Mouse (Mus musculus): Measurements from ENCODE around the gene Myo6. TPM values are rescaled to one million over a fixed set of nuclear protein-coding genes. Genes with fewer than 3 reads are reported as not detected.

Gene Myo6
- polyA plus RNA-seq, 1 experiment, result 39.5 TPM

GRCm38 (mm10) chr9:80237184-80237799 is 72.5 kb downstream of the Myo6 start:
- DNase-seq (ENCODE audit: low read depth), result no peak

DNA sequence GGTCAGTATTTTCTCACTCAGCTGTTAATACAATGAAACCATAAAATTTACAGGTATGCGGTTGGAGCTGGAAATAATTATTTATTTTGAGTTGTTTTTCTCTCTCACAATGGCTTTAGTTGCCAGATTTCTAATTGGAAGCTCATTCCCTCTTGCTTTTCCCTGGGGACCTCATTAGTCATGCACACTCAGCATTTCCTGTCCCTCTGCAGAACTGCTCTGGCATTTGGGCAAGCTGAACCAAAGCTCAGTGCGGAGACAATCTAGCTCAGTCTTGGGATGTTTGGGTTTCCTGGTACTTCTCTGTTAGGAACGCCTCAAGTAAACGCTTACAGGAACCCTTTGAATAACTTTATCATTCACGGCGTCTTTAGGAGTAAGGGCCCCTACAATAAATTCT is 76.9 kb downstream of the Myo6 start:
- no peak for DNase-seq (ENCODE audit: low read depth)

- no peak for DNase-seq (ENCODE audit: low read depth)
These were observed 87.3 kb downstream of the Myo6 start for GRCm38 (mm10) chr9:80252146-80252545.

GRCm38 (mm10) chr9:80253241-80253640 is 88.4 kb downstream of the Myo6 start:
- DNase-seq (ENCODE audit: low read depth), result no peak

GRCm38 (mm10) chr9:80256561-80256960 is 91.7 kb downstream of the Myo6 start:
- no peak for DNase-seq (ENCODE audit: low read depth)

DNA sequence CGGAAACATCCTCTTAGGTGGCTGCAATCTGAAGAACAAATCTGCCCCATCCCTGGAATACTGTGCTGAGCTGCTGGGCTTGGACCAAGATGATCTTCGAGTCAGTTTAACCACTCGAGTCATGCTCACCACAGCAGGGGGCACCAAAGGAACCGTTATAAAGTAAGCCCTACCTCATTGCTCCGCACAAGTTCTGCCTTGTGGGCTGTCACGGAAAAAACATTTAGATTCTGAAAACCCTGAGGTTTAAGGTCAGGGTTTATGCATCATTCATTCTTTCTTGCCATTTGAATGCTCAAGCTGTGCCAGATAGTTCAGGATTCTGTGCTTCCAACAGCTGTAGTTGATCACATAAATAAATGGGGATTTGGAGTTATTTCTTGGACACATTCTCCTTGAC is 93.6 kb downstream of the Myo6 start:
- DNase-seq (ENCODE audit: low read depth), result no peak

DNA sequence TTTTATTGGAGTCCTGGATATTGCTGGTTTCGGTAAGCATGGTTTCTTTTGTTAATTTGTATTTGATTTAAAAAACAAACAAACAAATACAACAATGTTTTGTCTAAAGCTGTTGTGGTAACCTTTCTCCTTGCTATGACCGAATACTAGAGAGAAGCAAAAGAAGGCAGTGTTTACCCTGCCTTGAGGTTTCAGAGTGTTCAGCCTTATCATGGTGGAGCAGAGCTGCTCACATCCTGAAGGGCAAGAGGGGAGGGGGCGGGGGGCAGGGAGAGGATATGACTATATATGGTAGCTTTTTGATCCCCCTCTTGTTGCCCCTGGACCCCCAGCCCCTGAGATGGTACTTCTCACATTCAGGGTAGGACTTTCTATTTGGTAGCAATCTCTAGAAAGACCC is 96.1 kb downstream of the Myo6 start:
- no peak for DNase-seq (ENCODE audit: low read depth)

GRCm38 (mm10) chr9:80262367-80263026 is 97.7 kb downstream of the Myo6 start:
- no peak for DNase-seq (ENCODE audit: low read depth)

- no peak for DNase-seq (ENCODE audit: low read depth)
These were observed 101.3 kb downstream of the Myo6 start for GRCm38 (mm10) chr9:80266086-80266485.

GRCm38 (mm10) chr9:80266507-80266906 is 101.7 kb downstream of the Myo6 start:
- DNase-seq (ENCODE audit: low read depth), result no peak

DNA sequence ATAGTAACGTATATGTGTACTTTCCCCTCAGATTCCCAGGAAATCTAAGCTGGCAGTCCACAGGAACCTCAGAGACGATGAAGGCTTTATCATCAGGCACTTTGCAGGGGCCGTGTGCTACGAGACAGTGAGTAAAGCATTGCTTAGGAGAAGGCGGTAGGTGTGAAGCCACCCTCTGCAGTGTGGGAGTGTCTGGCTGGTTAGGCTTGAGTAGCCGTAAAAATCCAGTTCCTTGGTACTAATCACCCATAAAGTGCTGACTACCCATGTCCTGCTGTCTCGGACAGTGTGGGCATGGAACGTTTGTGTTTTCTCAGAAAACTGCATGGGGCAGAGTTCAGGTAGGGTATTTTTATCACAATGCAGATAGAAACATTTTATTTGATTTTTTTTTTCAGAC is 104.8 kb downstream of the Myo6 start:
- DNase-seq (ENCODE audit: low read depth), result no peak

- no peak for DNase-seq (ENCODE audit: low read depth)
These were observed 108.1 kb downstream of the Myo6 start for GRCm38 (mm10) chr9:80272951-80273350.

GRCm38 (mm10) chr9:80275053-80275771 is 110.4 kb downstream of the Myo6 start:
- DNase-seq (ENCODE audit: low read depth), result no peak

- no peak for DNase-seq (ENCODE audit: low read depth)
These were observed 110.9 kb downstream of the Myo6 start for GRCm38 (mm10) chr9:80275772-80276134.

DNA sequence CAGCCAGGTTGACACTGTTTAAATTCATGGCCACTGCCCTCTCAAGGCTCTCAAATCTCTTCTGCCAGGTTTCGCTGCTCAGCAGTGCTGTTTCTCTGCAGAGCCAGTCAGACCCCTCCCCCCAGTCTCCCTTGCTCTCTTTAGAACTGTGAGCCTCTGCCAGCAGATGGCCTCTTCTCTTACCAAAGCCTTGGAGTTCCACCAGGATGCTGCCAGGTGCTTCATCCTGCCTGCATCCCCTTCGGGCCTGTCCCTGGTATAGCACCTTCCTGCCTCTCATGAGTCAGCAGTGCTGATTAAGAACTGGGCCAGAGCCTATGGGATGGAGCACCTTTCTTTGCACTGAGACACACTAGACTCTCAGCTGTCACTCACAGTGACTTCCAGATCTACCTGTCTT is 112.3 kb downstream of the Myo6 start:
- DNase-seq (ENCODE audit: low read depth), result no peak

DNA sequence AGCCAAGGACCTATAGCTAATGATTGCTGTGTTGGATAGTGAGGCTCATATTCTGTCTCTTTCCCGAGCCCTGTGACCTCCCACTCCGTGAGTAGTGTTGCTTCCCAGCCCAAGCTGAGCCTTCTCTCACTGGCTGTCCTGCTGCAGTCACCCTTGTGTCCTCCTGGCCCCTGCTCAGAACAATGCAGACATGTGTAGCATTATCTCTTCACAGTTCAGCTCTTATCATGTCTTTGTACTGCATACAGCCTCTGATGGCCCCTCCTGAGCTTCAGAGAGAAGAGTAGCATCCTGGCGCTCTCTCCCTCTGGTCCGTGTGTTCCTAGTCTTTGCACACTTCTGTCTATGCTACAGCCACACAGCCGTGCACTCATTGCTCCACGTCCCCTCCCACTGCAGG is 112.9 kb downstream of the Myo6 start:
- no peak for DNase-seq (ENCODE audit: low read depth)

GRCm38 (mm10) chr9:80280724-80281123 is 115.9 kb downstream of the Myo6 start:
- no peak for DNase-seq (ENCODE audit: low read depth)

GRCm38 (mm10) chr9:80282426-80282825 is 117.6 kb downstream of the Myo6 start:
- DNase-seq (ENCODE audit: low read depth), result no peak

- no peak for DNase-seq (ENCODE audit: low read depth)
These were observed 119.8 kb downstream of the Myo6 start for GRCm38 (mm10) chr9:80284539-80285174.

- DNase-seq (ENCODE audit: low read depth), result no peak
These were observed 122.0 kb downstream of the Myo6 start for GRCm38 (mm10) chr9:80286845-80287244.

GRCm38 (mm10) chr9:80293056-80293584 is 128.3 kb downstream of the Myo6 start:
- no peak for DNase-seq (ENCODE audit: low read depth)

DNA sequence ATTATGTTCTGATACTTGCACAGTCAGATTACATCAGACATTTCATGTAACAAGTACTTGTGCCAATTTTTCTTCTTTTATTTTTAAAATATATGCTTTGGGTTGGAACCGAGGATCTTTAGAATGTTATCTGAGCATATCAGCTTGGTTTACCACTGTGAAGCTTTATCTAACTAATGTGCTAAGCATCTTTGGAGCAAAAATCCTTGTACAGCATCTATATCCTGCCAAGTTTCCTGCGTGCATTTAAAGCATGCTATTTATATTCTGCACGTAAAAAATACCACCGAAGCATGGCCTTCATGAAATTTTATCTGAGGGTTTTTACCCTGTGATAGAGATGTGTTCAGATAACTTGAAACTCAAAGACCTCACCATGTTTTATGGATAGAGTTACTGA is 131.3 kb downstream of the Myo6 start:
- DNase-seq (ENCODE audit: low read depth), result no peak

Data from gonadal fat pad, adult 2 months (tissue).